Mouse (Mus musculus): Measurements from ENCODE around the gene Tspan8. TPM values are rescaled to one million over a fixed set of nuclear protein-coding genes. Genes with fewer than 3 reads are reported as not detected.

Gene Tspan8
- polyA plus RNA-seq, 1 experiment from 2014 or later = 23.6 TPM

DNA sequence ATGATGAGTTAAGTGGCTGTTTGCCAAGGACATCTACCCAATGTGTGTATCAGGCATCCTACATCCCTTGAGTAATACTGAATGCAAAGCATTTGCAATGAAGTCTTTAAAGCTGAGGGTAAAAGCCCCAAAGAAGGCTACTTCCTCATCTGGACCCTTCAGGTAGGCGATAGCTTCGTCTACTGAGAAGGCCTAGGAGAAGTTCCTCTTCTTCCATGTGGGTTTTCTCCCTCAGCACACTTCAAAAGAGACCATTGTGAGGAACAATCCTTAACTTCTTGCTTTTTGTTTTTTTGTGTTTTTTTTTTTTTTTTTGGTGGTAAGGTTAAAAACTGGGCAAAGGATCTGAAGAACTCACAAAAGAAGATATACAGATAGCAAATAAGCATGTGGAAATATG lies 12.9 kb upstream of the Tspan8 start:
- TF ChIP-seq EP300 (IDR thresholded peaks at IDR 0.05; ENCODE audit: low read depth) (no peak), CTCF (IDR thresholded peaks at IDR 0.05; ENCODE audit: low read depth) (no peak)

DNA sequence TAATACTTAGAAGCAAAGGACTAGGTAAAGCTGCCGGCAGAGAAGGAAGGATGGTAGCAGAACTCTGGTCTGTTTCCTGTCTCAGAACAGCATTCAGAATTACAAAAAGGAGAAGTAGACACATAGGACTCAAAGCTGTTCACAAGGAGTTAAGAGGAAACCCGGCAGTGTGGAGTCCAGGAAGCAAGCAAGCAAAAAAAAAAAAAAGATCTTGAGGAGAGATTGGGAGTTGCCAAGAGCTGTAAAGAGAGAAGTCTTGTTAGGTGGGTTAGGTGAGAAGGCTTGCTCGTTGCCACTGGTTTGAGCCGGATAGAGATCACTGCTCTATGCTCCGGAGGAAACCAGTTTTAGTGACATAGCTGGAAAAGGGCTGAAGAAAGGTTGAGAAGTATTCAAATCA lies 10.6 kb upstream of the Tspan8 start:
- DNase-seq = no peak
- no peak overlapping the region for H3K27ac ChIP-seq (ENCODE audit: low read depth)
- H3K27me3 ChIP-seq (ENCODE audit: insufficient read depth, low read length) = no peaks in the 10 kb centered on the region
- H3K36me3 ChIP-seq (replicated peaks; ENCODE audit: insufficient read depth, low read length) = no peaks in the 10 kb centered on the region
- no peak for TF ChIP-seq CTCF (IDR thresholded peaks at IDR 0.05; ENCODE audit: low read depth)
- TF ChIP-seq EP300 (IDR thresholded peaks at IDR 0.05; ENCODE audit: low read depth) = no peak
- no peak overlapping the region for H3K4me2 ChIP-seq (ENCODE audit: low read depth, low read length)
- no peaks in the 10 kb centered on the region for H3K9me3 ChIP-seq (ENCODE audit: low read length)
- H3K9ac ChIP-seq (replicated peaks) = no peak overlapping the region
- H3K4me1 ChIP-seq (ENCODE audit: insufficient read depth) = no peaks in the 10 kb centered on the region
- H3K4me3 ChIP-seq (ENCODE audit: low read depth, low read length) = no peak overlapping the region
- no peak for ATAC-seq
- WGBS (ENCODE audit: insufficient replicate concordance) = 26% methylated on average over 5 of the region's 5 CpGs

More for the DNA sequence above, 12.9 kb upstream of the Tspan8 start:
- Histone ChIP-seq H3K27ac (ENCODE audit: low read depth) (no peak overlapping the region), H3K27me3 (ENCODE audit: insufficient read depth, low read length) (no peaks in the 10 kb centered on the region), H3K9me3 (ENCODE audit: low read length) (no peaks in the 10 kb centered on the region), H3K36me3 (replicated peaks; ENCODE audit: insufficient read depth, low read length) (no peaks in the 10 kb centered on the region), H3K4me3 (ENCODE audit: low read depth, low read length) (no peak overlapping the region), H3K4me1 (ENCODE audit: insufficient read depth) (no peaks in the 10 kb centered on the region), H3K9ac (replicated peaks) (no peak overlapping the region), H3K4me2 (ENCODE audit: low read depth, low read length) (no peak overlapping the region)
- ATAC-seq = no peak
- 48% methylated on average over 2 of the region's 2 CpGs for WGBS (ENCODE audit: insufficient replicate concordance)
- DNase-seq = no peak

GRCm38 (mm10) chr10:115809169-115809568 lies 7.5 kb upstream of the Tspan8 start:
- no peak overlapping the region for H3K9ac ChIP-seq (replicated peaks)
- H3K9me3 ChIP-seq (ENCODE audit: low read length) = no peaks in the 10 kb centered on the region
- TF ChIP-seq EP300 (IDR thresholded peaks at IDR 0.05; ENCODE audit: low read depth) = no peak
- TF ChIP-seq CTCF (IDR thresholded peaks at IDR 0.05; ENCODE audit: low read depth) = no peak
- H3K4me2 ChIP-seq (ENCODE audit: low read depth, low read length) = no peak overlapping the region
- no peak overlapping the region for H3K4me3 ChIP-seq (ENCODE audit: low read depth, low read length)
- H3K27me3 ChIP-seq (ENCODE audit: insufficient read depth, low read length) = no peaks in the 10 kb centered on the region
- 60% methylated on average over 7 of the region's 7 CpGs for WGBS (ENCODE audit: insufficient replicate concordance)
- H3K36me3 ChIP-seq (replicated peaks; ENCODE audit: insufficient read depth, low read length) = no peaks in the 10 kb centered on the region
- ATAC-seq = peak; percentile 88
- H3K4me1 ChIP-seq (ENCODE audit: insufficient read depth) = no peaks in the 10 kb centered on the region
- no peak for DNase-seq
- H3K27ac ChIP-seq (ENCODE audit: low read depth) = no peak overlapping the region

DNA sequence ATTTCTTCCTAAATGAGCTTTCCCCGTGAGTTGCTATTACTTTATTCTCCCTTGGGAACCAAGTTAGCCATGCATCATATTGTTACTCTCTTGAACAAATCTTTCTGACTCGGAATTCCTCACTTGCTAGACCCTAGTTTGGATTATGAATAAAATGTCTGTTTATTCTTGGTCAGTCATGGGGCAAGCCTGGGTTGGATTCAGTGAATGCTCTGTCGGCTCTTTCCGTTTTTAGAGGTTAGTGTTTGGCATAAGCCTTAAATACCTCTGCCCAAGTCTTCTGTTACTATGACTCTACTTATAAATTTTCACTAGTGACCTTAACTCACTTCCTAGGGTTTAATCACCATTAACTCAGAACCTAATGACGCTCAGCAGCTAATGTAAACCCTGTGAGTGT lies 5.1 kb upstream of the Tspan8 start:
- DNase-seq (no peak), ATAC-seq (no peak)
- TF ChIP-seq CTCF (IDR thresholded peaks at IDR 0.05; ENCODE audit: low read depth) (no peak), EP300 (IDR thresholded peaks at IDR 0.05; ENCODE audit: low read depth) (no peak)
- WGBS (ENCODE audit: insufficient replicate concordance) = 70% methylated on average over 5 of the region's 5 CpGs
- Histone ChIP-seq H3K27me3 (ENCODE audit: insufficient read depth, low read length) (no peaks in the 10 kb centered on the region), H3K36me3 (replicated peaks; ENCODE audit: insufficient read depth, low read length) (no peaks in the 10 kb centered on the region), H3K27ac (ENCODE audit: low read depth) (no peak overlapping the region), H3K4me2 (ENCODE audit: low read depth, low read length) (no peak overlapping the region), H3K4me1 (ENCODE audit: insufficient read depth) (0 out of 2 replicates have a peak, but pooled peaks cover 3% of the 10 kb centered on the region), H3K9ac (replicated peaks) (no peak overlapping the region), H3K4me3 (ENCODE audit: low read depth, low read length) (no peak overlapping the region), H3K9me3 (ENCODE audit: low read length) (no peaks in the 10 kb centered on the region)

DNA sequence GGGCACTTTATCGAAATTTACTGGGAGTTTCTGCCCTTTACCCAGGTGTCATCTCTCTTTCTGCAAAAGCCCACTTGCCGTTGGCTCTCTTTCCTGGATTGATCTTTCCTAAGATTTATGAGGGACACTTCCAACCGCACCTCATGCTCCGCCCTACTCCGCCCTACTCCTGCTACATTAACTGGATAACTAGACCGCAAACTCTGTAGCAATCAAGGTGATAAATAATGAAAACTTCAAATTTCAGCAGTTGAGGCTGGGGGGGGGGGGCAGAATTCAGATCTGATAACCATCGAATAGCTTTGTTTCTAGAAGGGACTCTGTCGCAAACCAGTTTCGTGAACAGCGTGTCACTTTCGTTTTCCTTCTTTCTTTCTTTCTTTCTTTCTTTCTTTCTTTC lies 1.8 kb upstream of the Tspan8 start:
- Histone ChIP-seq H3K27me3 (ENCODE audit: insufficient read depth, low read length) (no peaks in the 10 kb centered on the region), H3K27ac (ENCODE audit: low read depth) (no peak overlapping the region), H3K4me3 (ENCODE audit: low read depth, low read length) (no peak overlapping the region), H3K4me2 (ENCODE audit: low read depth, low read length) (no peak overlapping the region), H3K4me1 (ENCODE audit: insufficient read depth) (0 out of 2 replicates have a peak, but pooled peaks cover 3% of the 10 kb centered on the region), H3K9me3 (ENCODE audit: low read length) (no peaks in the 10 kb centered on the region), H3K36me3 (replicated peaks; ENCODE audit: insufficient read depth, low read length) (no peaks in the 10 kb centered on the region), H3K9ac (replicated peaks) (no peak overlapping the region)
- TF ChIP-seq CTCF (IDR thresholded peaks at IDR 0.05; ENCODE audit: low read depth) (no peak), EP300 (IDR thresholded peaks at IDR 0.05; ENCODE audit: low read depth) (no peak)
- WGBS (ENCODE audit: insufficient replicate concordance) = 88% methylated on average over 11 of the region's 11 CpGs
- ATAC-seq (no peak), DNase-seq (no peak)

- WGBS (ENCODE audit: insufficient replicate concordance) = 22% methylated on average over 13 of the region's 13 CpGs
Observed at GRCm38 (mm10) chr10:115817056-115817724, 558 bp downstream of the Tspan8 start.

More at GRCm38 (mm10) chr10:115817056-115817724, 558 bp downstream of the Tspan8 start:
- peak overlapping the region; percentile 89 for H3K27ac ChIP-seq (ENCODE audit: low read depth)
- no peaks in the 10 kb centered on the region for H3K27me3 ChIP-seq (ENCODE audit: insufficient read depth, low read length)
- peak overlapping the region; percentile 72 for H3K9ac ChIP-seq (replicated peaks)
- no peaks in the 10 kb centered on the region for H3K36me3 ChIP-seq (replicated peaks; ENCODE audit: insufficient read depth, low read length)
- peak; percentile 64 for DNase-seq
- peak overlapping the region; percentile 56 for H3K4me2 ChIP-seq (ENCODE audit: low read depth, low read length)
- 0 out of 2 replicates have a peak, but pooled peaks cover 3% of the 10 kb centered on the region for H3K4me1 ChIP-seq (ENCODE audit: insufficient read depth)
- H3K9me3 ChIP-seq (ENCODE audit: low read length) = no peaks in the 10 kb centered on the region
- H3K4me3 ChIP-seq (ENCODE audit: low read depth, low read length) = peak overlapping the region; percentile 62
- peak; percentile 100 for ATAC-seq
- TF ChIP-seq EP300 (IDR thresholded peaks at IDR 0.05; ENCODE audit: low read depth) (peak; percentile 29; the same call in 1 of the 2 replicates), CTCF (IDR thresholded peaks at IDR 0.05; ENCODE audit: low read depth) (no peak)

Measured in liver, postnatal 0 days (tissue).